Mouse (Mus musculus): ENCODE results near the gene Nrde2. TPM values are rescaled to one million over a fixed set of nuclear protein-coding genes. Genes with fewer than 3 reads are reported as not detected.

The Nrde2 gene
- polyA plus RNA-seq, 1 experiment from 2014 or later, result 7.9 TPM

DNA sequence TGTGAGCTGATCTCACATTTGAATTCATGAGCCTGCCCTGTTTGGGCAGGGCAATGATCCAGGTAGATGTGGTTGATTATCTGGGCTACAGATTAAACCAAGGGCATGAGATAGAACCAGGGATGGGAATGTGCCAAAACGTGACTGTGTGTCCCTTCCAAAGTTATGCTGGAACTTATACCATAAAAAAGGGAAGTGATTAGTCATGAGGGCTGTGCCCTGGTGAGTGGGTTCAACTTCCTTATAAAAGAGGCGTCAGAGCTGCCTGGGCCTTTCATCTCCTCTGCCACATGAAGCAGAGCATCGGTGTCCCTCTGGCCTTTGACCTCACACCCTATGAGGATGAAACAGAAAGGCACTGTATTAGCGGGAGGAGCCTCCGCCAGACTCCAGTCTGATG lies 24.5 kb upstream of the Nrde2 start:
- Histone ChIP-seq H3K27me3 (replicated peaks; ENCODE audit: control insufficient read depth, insufficient read depth, low read length) (no peaks in the 10 kb centered on the region), H3K4me2 (ENCODE audit: low read depth, low read length) (no peak overlapping the region), H3K36me3 (ENCODE audit: control insufficient read depth, insufficient read depth, low read length) (no peaks in the 10 kb centered on the region), H3K4me1 (ENCODE audit: control insufficient read depth, insufficient read depth, low read length) (peaks cover 7% of the 10 kb centered on the region; the same call in 1 of the 2 replicates), H3K27ac (ENCODE audit: low read length) (peak overlapping the region; percentile 28; the same call in 1 of the 2 replicates), H3K4me3 (ENCODE audit: low read length) (no peak overlapping the region), H3K9ac (ENCODE audit: low read depth, low read length) (0 out of 2 replicates have a peak overlapping the region, but pooled peaks have one; percentile 7), H3K9me3 (ENCODE audit: control insufficient read depth, low read length) (no peaks in the 10 kb centered on the region)
- 54% methylated on average over 5 of the region's 5 CpGs for WGBS
- no peak for ATAC-seq

DNA sequence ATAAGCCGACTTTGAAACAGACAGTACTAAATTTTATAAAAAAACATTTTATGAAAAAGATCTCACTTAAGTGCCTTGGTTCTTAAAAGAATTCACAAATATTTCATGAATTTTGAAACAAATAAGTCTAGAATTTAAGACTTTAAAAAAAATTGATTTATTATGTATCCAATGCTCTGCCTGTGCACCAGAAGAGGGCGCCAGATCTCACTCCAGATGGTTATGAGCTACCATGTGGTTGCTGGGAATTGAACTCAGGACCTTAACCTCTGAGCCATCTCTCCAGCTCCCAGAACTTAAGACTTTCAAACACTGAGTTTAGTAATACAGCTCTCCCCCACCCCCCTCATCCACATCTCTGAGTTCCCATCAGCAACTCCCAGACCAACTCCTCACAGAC lies 23.2 kb upstream of the Nrde2 start:
- H3K27me3 ChIP-seq (replicated peaks; ENCODE audit: control insufficient read depth, insufficient read depth, low read length), result no peaks in the 10 kb centered on the region
- H3K4me2 ChIP-seq (ENCODE audit: low read depth, low read length), result no peak overlapping the region
- 92% methylated on average over 2 of the region's 2 CpGs for WGBS
- H3K4me3 ChIP-seq (ENCODE audit: low read length), result no peak overlapping the region
- H3K4me1 ChIP-seq (ENCODE audit: control insufficient read depth, insufficient read depth, low read length), result peaks cover 7% of the 10 kb centered on the region; the same call in 1 of the 2 replicates
- H3K9me3 ChIP-seq (ENCODE audit: control insufficient read depth, low read length), result no peaks in the 10 kb centered on the region
- no peak overlapping the region for H3K27ac ChIP-seq (ENCODE audit: low read length)
- H3K9ac ChIP-seq (ENCODE audit: low read depth, low read length), result no peak overlapping the region
- ATAC-seq, result no peak
- no peaks in the 10 kb centered on the region for H3K36me3 ChIP-seq (ENCODE audit: control insufficient read depth, insufficient read depth, low read length)

DNA sequence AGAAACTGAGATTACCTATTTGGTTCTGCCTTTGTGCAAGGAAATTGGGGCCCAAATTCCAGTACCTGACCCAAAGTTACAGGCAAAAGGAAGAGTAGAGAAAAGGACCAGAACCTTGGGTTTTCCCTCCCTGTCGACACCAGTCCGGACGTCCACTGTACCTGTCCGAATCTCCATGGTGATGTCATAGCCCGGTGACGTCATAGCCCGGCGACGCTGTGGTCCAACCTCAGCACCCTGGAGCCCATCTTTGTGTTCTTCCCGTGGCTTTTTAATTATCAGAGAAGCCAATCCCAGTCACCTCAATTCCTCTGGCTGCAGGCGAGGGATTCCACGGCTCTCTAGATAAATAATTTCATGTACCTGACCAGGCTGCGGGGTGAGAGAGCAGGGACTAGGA lies 21.3 kb upstream of the Nrde2 start:
- no peak for ATAC-seq
- H3K36me3 ChIP-seq (ENCODE audit: control insufficient read depth, insufficient read depth, low read length), result no peaks in the 10 kb centered on the region
- H3K4me1 ChIP-seq (ENCODE audit: control insufficient read depth, insufficient read depth, low read length), result peaks cover 3% of the 10 kb centered on the region; the same call in 1 of the 2 replicates
- WGBS, result 79% methylated on average over 13 of the region's 13 CpGs
- no peak overlapping the region for H3K9ac ChIP-seq (ENCODE audit: low read depth, low read length)
- no peak overlapping the region for H3K4me3 ChIP-seq (ENCODE audit: low read length)
- no peaks in the 10 kb centered on the region for H3K9me3 ChIP-seq (ENCODE audit: control insufficient read depth, low read length)
- H3K4me2 ChIP-seq (ENCODE audit: low read depth, low read length), result no peak overlapping the region
- H3K27ac ChIP-seq (ENCODE audit: low read length), result no peak overlapping the region
- H3K27me3 ChIP-seq (replicated peaks; ENCODE audit: control insufficient read depth, insufficient read depth, low read length), result no peaks in the 10 kb centered on the region

DNA sequence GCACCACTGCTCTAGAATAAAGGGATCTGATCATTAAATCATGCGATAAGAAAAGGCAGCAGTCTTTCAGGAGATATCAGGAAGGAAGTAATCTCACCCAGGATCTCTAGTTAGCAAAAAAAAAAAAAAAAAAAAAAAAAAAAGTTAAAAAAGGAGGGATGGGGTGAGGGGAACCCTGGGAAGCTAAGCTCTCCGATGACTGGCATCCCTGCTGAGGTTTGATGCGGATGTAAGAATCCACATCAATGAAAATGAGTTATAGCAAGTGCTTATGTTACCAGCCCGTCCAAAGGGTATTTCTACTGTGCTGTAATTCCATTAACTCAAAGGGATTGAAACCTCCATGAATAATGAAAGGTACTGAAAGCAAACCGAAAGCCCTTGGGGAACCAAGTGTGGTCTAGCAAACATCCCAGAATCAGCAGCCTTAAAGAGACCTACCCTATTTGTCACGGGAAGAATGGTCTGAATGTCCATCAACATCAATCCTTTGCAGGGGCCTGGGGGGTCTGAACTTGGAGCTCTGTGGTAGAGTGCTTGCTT lies 19.5 kb upstream of the Nrde2 start:
- Histone ChIP-seq H3K27me3 (replicated peaks; ENCODE audit: control insufficient read depth, insufficient read depth, low read length) (no peaks in the 10 kb centered on the region), H3K9ac (ENCODE audit: low read depth, low read length) (no peak overlapping the region), H3K4me3 (ENCODE audit: low read length) (no peak overlapping the region), H3K9me3 (ENCODE audit: control insufficient read depth, low read length) (no peaks in the 10 kb centered on the region), H3K36me3 (ENCODE audit: control insufficient read depth, insufficient read depth, low read length) (no peaks in the 10 kb centered on the region), H3K4me2 (ENCODE audit: low read depth, low read length) (no peak overlapping the region), H3K4me1 (ENCODE audit: control insufficient read depth, insufficient read depth, low read length) (no peaks in the 10 kb centered on the region), H3K27ac (ENCODE audit: low read length) (no peak overlapping the region; the same call in 1 of the 2 replicates)
- no peak for ATAC-seq
- WGBS, result 52% methylated on average over 6 of the region's 6 CpGs

DNA sequence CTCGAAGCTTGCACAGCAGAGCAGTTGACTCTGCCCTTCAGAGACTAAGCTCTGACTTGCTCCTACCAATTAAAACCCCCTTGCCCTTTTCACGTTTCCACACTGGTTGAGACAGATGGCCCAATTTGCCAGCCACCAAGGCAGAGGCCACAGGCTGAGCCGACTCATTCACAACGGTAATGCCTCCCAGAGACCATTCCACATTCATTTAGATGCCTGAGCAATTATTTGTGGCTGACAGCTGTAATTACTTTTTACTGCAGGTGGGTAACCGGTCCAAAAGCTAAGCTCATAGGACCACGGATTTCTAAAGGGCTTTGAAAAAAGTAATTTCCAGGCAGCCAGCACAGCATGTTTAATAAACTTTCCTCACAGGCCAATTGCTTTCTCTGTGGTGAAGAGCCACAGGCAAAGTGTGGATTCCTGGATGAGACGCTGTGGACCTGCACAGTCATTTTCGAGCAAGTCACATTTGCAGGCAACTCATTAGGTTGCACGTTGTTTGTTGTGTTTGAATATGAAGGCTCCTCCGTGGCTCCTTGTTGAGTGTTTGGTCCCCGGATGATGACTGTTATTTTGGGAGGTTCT lies 17.1 kb upstream of the Nrde2 start:
- no peaks in the 10 kb centered on the region for H3K9me3 ChIP-seq (ENCODE audit: control insufficient read depth, low read length)
- H3K4me3 ChIP-seq (ENCODE audit: low read length), result no peak overlapping the region
- H3K27me3 ChIP-seq (replicated peaks; ENCODE audit: control insufficient read depth, insufficient read depth, low read length), result no peaks in the 10 kb centered on the region
- no peak overlapping the region for H3K9ac ChIP-seq (ENCODE audit: low read depth, low read length)
- no peak for ATAC-seq
- 53% methylated on average over 11 of the region's 11 CpGs for WGBS
- no peak overlapping the region for H3K4me2 ChIP-seq (ENCODE audit: low read depth, low read length)
- no peaks in the 10 kb centered on the region for H3K36me3 ChIP-seq (ENCODE audit: control insufficient read depth, insufficient read depth, low read length)
- H3K27ac ChIP-seq (ENCODE audit: low read length), result no peak overlapping the region
- H3K4me1 ChIP-seq (ENCODE audit: control insufficient read depth, insufficient read depth, low read length), result no peaks in the 10 kb centered on the region

DNA sequence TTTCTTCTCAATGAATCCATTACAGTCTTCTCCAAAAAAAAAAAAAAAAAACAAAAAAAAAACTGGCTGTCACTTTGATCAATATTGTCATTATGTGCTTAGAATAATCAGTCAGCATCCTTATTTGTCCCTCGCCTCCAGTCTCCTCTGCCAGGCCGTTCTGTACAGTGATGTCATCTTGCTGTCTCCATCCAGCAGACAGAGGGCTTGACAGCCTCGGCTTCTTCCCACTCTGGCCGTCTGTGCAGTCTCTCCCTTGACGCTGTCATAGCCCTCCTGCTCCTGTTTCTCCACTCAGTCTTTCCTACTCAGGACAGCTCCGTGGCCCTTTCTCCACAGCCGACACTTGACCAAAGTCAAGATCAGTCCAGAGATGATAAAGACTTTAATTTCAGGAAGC lies 13.0 kb upstream of the Nrde2 start:
- ATAC-seq, result no peak
- Histone ChIP-seq H3K27ac (ENCODE audit: low read length) (no peak overlapping the region), H3K4me1 (ENCODE audit: control insufficient read depth, insufficient read depth, low read length) (peaks cover 4% of the 10 kb centered on the region; the same call in 1 of the 2 replicates), H3K9me3 (ENCODE audit: control insufficient read depth, low read length) (no peaks in the 10 kb centered on the region), H3K36me3 (ENCODE audit: control insufficient read depth, insufficient read depth, low read length) (no peaks in the 10 kb centered on the region), H3K4me2 (ENCODE audit: low read depth, low read length) (no peak overlapping the region), H3K9ac (ENCODE audit: low read depth, low read length) (no peak overlapping the region), H3K27me3 (replicated peaks; ENCODE audit: control insufficient read depth, insufficient read depth, low read length) (no peaks in the 10 kb centered on the region), H3K4me3 (ENCODE audit: low read length) (no peak overlapping the region)
- 64% methylated on average over 7 of the region's 7 CpGs for WGBS

DNA sequence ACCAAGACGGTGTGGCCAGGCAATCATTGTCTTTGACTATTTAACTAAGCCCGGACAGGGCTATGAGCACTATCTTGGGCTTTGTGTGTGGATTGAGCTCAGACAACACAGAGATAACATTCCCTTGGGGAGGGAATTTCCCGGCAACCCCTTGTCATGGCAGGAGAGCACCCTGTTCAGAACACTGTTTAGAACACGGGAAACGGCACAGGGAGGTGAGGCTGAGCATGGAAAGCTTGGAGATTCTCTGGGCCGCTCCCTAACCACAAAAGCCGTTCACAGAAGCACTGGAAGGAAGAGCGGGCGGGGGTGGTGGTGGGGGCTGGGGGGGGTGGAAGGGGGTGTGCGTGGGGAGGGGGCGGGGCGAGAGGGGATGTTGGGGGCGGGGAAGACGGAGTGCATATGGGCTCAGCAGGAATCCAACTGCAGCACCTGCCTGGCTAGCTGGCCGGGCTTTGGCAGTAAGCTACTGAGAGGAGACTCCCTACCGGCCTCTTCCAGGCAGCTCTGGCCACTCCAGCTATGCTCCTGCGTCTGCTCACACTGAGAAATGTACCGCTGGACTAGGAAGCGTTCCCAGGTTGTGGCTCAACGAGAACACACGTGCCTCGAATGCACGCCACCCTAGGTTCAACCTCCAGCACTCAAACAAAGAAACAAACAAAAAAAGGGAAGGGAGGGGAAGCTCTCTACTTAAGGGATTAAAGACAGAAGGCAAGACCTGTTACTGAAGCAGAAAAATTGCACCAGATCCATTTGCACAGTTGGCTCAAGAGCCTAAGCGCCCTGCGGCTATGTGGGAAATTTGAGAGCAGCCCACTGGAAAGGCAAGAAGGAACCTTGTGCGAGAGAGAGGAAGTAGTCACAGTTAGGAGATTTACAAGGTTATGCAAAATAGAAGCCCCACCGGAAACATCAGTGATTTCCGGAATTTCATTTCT lies 8.7 kb upstream of the Nrde2 start:
- WGBS, result 14% methylated on average over 24 of the region's 28 CpGs
- Histone ChIP-seq H3K4me2 (ENCODE audit: low read depth, low read length) (peak overlapping the region; percentile 67), H3K4me1 (ENCODE audit: control insufficient read depth, insufficient read depth, low read length) (peaks cover 4% of the 10 kb centered on the region; the same call in 1 of the 2 replicates), H3K9ac (ENCODE audit: low read depth, low read length) (peak overlapping the region; percentile 61), H3K27me3 (replicated peaks; ENCODE audit: control insufficient read depth, insufficient read depth, low read length) (no peaks in the 10 kb centered on the region), H3K27ac (ENCODE audit: low read length) (peak overlapping the region; percentile 10; the same call in 1 of the 2 replicates), H3K36me3 (ENCODE audit: control insufficient read depth, insufficient read depth, low read length) (no peaks in the 10 kb centered on the region), H3K4me3 (ENCODE audit: low read length) (peak overlapping the region; percentile 28), H3K9me3 (ENCODE audit: control insufficient read depth, low read length) (no peaks in the 10 kb centered on the region)
- ATAC-seq, result peak; percentile 78

DNA sequence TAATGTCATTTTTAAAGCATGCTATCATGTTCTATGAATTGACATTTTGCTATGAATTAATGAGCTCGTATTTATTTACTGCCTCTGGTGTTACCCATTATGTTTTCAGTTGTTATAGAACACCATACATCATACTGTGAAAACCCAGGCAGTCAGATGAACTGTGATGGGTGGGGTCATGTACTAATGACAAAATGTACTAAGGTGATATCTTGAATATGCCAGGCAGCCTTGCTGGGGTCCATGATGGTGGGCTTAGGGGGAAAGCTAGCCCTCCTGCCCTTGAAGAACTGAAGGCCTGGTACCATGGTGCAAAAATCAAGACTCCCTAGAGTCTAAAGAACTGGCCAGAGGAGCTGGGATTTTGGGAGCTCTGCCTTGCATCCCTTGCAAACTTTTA lies 8.0 kb upstream of the Nrde2 start:
- H3K9ac ChIP-seq (ENCODE audit: low read depth, low read length), result no peak overlapping the region
- H3K27ac ChIP-seq (ENCODE audit: low read length), result no peak overlapping the region
- H3K4me1 ChIP-seq (ENCODE audit: control insufficient read depth, insufficient read depth, low read length), result peaks cover 4% of the 10 kb centered on the region; the same call in 1 of the 2 replicates
- H3K36me3 ChIP-seq (ENCODE audit: control insufficient read depth, insufficient read depth, low read length), result no peaks in the 10 kb centered on the region
- H3K9me3 ChIP-seq (ENCODE audit: control insufficient read depth, low read length), result no peaks in the 10 kb centered on the region
- H3K27me3 ChIP-seq (replicated peaks; ENCODE audit: control insufficient read depth, insufficient read depth, low read length), result no peaks in the 10 kb centered on the region
- ATAC-seq, result no peak
- no peak overlapping the region for H3K4me3 ChIP-seq (ENCODE audit: low read length)
- H3K4me2 ChIP-seq (ENCODE audit: low read depth, low read length), result no peak overlapping the region
- 84% methylated on average over 1 of the region's 1 CpGs for WGBS

DNA sequence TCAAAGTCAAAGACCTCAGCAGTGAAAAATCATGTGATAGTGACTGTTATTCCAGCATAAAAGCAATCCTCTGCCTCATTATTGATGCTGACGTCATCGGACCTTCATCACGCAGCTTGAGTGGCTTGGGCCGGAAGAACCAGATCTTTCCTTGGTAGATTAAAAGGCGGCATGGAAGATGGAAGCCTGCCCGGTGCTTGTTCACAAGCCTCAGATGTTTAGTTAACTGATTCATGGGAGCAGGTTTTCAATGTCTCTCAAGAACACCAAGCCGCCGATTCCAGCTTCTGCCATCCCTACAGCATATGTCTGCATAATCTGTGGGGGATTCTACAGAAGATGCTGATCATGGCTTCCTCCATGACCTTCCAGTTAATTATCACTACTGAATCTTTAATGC lies 7.5 kb upstream of the Nrde2 start:
- WGBS, result 85% methylated on average over 8 of the region's 8 CpGs
- H3K4me2 ChIP-seq (ENCODE audit: low read depth, low read length), result no peak overlapping the region
- no peak for ATAC-seq
- H3K4me3 ChIP-seq (ENCODE audit: low read length), result no peak overlapping the region
- H3K27ac ChIP-seq (ENCODE audit: low read length), result no peak overlapping the region
- H3K9me3 ChIP-seq (ENCODE audit: control insufficient read depth, low read length), result no peaks in the 10 kb centered on the region
- no peak overlapping the region for H3K9ac ChIP-seq (ENCODE audit: low read depth, low read length)
- H3K27me3 ChIP-seq (replicated peaks; ENCODE audit: control insufficient read depth, insufficient read depth, low read length), result no peaks in the 10 kb centered on the region
- peaks cover 4% of the 10 kb centered on the region; the same call in 1 of the 2 replicates for H3K4me1 ChIP-seq (ENCODE audit: control insufficient read depth, insufficient read depth, low read length)
- no peaks in the 10 kb centered on the region for H3K36me3 ChIP-seq (ENCODE audit: control insufficient read depth, insufficient read depth, low read length)
